Mouse (Mus musculus): ENCODE measurements around the gene Prkcb.
A peak's percentile ranks its signal among the peaks of the same experiment; 100 is the strongest.

Prkcb gene

GRCm38 (mm10) chr7:122289243-122290111 is 926 bp downstream of the Prkcb start:
- peak in 1 of 2 experiments; percentile 21 for DNase-seq (ENCODE audit: low spot score in 2 of 2)

DNA sequence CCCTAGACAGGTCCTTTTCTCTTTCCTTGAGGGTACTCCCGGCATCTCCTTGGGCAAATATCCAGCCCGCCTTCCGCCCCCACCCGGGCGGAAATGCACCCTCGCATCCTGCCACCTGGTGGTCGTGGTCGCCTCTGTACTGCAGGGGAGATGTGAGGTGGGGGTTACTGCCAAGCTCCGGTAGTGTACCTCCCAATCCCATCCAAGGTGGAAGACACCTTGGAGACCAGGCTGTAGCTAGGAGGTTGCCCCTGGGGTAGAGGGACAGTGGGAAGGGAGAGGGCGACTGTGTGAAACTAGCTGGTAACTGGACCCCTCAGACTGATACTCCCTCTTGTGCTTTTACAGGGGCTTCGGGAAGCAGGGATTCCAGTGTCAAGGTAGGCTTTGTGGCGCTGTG is 1.6 kb downstream of the Prkcb start:
- peak in 1 of 2 experiments; percentile 3 for DNase-seq (ENCODE audit: low spot score in 2 of 2)

DNA sequence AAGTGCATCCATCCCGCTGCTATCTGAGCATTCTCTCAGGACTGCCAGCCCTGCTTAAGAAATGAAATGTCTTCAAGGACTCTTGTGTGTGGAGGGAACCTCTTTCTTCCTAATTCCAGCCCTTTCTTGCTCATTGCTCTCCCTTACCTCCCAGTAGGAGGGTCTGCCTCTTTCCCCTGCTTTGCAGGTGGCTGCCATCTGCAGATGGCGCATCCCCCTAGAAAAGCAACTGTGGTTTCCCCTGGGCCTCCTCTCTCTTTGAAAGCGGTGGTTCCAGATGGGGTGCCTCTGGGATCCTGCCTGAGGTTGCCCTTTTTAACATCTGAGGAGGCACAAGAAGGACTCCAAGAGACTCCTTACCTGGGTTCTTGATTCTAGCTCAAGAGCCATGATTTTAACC is 2.2 kb downstream of the Prkcb start:
- DNase-seq (ENCODE audit: low spot score in 2 of 2): no peak

DNA sequence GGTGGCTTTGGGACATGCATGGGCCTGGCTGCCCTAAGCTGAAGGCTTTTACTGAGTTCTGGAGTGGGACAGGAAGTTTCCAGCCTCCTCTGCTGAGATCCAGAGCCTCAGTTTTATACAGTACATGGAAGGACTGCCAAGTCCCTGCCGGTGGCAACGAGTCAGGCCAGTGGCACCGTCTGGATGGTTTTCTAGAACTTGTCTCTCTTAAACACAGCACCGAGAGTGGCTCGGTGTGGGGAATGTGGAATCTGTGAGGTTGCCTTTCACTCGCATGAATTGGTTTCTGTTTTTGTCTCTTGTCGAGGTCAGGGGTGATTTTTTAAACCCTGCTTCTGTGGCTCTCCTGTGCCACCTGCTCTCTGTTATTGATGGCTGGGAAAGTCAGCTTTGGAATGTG is 3.6 kb downstream of the Prkcb start:
- no peak for DNase-seq (ENCODE audit: low spot score in 2 of 2)

- DNase-seq (ENCODE audit: low spot score in 2 of 2): no peak
Observed at GRCm38 (mm10) chr7:122294111-122294510, 5.6 kb downstream of the Prkcb start.

DNA sequence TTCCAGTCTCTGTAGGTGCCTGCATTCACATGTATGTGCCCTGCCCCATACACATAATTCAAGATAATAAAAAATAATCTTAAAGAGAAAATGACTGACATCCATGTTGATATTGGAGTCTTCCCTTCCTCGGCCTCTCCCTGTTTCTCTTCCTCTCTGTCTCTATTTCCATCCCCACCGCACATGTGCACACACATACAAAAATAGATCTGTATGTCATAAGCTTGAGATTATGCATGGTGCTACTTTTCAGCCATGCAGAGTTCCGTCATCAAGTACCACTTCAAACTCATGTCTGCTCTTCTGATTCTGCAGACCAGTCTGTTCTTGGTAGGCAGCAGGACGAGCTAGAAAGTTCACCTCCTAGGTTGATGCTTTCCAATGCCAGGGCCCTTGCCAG is 6.8 kb downstream of the Prkcb start:
- DNase-seq (ENCODE audit: low spot score in 2 of 2): no peak

- no peak for DNase-seq (ENCODE audit: low spot score in 2 of 2)
Observed at GRCm38 (mm10) chr7:122296331-122296730, 7.8 kb downstream of the Prkcb start.

DNA sequence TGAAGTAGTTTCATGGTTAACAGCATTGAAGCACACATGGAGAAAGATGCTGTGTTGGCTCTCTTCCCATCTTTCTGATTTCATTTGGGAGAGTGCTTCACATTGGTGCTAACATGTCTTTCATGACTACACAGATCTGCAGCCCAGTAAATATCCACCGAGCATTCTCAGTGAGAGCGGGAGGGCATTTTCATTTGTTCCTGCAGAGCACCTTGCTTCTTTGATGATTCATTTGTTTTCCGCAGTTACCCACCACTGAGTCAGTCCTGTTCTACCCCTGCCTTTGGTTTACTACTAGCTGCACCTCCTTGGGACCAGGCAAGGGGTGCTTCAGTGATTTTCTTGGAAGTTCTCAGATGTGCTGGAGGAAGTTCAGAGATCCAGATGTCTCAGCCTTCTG is 8.3 kb downstream of the Prkcb start:
- DNase-seq (ENCODE audit: low spot score in 2 of 2): no peak

- no peak for DNase-seq (ENCODE audit: low spot score in 2 of 2)
Observed at GRCm38 (mm10) chr7:122297627-122298026, 9.1 kb downstream of the Prkcb start.

- DNase-seq (ENCODE audit: low spot score in 2 of 2): no peak
Observed at GRCm38 (mm10) chr7:122298715-122299114, 10.2 kb downstream of the Prkcb start.

- no peak for DNase-seq (ENCODE audit: low spot score in 2 of 2)
Observed at GRCm38 (mm10) chr7:122300538-122300937, 12.0 kb downstream of the Prkcb start.

DNA sequence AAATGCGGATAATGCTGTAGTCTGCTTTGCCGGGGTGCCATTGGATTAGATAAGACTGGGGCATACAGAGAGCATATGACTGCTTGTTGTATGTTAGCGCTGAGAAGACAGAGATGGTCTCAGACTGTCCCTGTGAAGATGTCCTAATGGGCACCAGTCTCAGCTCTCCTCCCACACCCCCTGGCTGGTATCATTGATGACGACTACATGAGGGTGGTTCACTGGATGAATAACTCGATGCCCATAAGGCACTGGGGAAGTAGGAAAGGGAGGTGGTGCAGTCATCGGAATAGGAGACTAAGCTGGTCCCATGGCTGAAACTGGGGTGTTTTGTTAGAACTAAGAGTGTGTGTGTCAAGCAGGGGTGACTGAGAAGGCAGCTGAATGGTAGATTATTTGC is 14.0 kb downstream of the Prkcb start:
- DNase-seq (ENCODE audit: low spot score in 2 of 2): no peak

DNA sequence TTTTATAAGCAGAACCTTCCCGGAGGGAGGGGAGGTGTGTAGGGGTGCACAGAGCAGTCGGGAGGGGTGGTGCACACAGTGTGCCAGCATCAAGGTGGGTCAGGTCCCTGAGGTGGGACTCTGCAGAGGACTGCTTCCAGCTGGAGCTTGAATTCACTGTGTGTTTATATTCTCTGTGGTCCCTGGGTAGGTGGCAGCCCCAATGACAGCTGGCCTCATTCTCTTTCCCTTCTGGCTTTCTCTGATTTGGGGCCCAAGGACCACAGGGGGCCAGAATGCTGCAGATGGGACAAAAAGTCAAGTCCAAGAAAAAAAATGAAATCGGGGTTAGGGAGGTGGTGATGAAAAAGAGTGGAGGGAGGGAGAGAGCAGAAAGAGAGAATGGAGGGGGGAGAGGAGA is 15.4 kb downstream of the Prkcb start:
- no peak for DNase-seq (ENCODE audit: low spot score in 2 of 2)

DNA sequence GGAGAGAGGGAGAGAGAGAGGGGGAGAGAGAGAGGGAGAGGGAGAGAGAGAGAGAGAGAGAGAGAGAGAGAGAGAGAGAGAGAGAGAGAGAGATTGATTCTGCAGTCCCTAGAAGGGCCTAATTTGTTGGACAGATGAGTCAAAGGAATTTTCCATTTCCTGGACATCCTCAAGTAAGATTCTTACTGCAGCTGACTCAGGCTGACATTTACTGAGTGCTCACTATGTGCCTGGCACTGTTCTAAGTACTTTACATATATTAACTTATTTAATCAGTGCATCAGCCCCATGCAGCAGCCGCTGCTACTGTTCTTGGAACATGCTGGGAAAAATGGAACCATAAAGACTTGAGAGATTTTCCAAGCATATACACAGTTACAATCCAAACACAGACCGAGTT is 16.0 kb downstream of the Prkcb start:
- DNase-seq (ENCODE audit: low spot score in 2 of 2): no peak

DNA sequence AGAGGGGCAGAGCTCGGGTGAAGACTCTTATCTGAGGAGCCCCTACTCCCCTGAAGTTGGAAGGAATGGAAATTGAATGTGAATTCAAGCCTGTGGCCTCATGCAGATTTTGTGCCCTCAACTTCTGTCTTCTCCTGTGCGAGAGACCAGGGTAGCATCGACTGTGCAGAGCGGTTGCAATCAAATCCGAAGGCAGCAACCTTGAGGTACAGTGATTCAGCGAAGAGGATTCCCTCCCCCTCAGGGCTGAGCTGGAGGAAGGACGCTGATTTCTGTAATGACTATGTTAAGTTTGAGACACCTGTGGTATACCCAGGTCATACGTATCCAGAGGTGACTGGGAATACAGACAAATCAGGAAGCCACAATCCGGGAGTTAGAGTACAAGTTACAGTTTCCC is 18.7 kb downstream of the Prkcb start:
- DNase-seq (ENCODE audit: low spot score in 2 of 2): no peak

GRCm38 (mm10) chr7:122308661-122309060 is 20.1 kb downstream of the Prkcb start:
- DNase-seq (ENCODE audit: low spot score in 2 of 2): no peak

- DNase-seq (ENCODE audit: low spot score in 2 of 2): no peak
Observed at GRCm38 (mm10) chr7:122309909-122310725, 21.6 kb downstream of the Prkcb start.

- DNase-seq (ENCODE audit: low spot score in 2 of 2): no peak
Observed at GRCm38 (mm10) chr7:122310726-122311018, 22.1 kb downstream of the Prkcb start.

DNA sequence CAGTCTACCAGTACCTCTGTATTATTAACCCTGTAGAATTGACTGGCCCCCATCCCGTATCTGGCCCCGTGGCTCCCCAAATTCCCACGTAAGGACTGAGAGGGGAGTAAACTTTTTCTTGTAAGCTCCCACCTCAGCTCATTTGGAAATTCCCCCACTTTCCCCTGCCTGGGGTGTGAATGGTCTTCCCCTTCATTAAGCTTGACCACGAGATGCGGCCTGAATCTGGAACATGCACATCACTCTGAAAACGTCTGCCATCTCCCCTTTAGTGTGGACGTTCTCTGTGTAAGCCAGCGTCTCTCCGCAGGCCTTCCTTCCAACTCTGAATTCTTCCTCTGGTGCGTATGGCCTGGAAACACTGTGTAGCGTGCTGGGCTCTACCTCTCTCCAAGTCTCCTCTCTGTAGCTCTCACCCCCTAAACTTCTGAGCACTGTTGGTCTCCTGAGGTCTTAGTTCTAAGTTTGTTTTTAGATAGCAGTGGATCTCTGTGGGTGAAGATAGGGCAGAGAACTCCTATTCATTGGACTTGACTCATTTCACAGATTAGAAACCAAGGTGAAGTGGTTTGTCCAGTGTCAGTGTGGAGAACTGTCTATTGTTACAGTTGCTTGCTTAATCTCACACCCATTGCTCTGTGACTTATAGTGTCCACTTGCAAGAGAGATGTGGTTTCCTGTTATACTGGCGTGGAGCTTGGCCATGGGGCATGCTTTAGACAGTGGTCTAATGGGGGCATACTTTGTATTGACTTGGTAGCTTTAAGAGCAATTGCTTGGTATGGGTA is 25.3 kb downstream of the Prkcb start:
- no peak for DNase-seq (ENCODE audit: low spot score in 2 of 2)

GRCm38 (mm10) chr7:122315720-122316331 is 27.3 kb downstream of the Prkcb start:
- no peak for DNase-seq (ENCODE audit: low spot score in 2 of 2)

- DNase-seq (ENCODE audit: low spot score in 2 of 2): no peak
Observed at GRCm38 (mm10) chr7:122316681-122317080, 28.1 kb downstream of the Prkcb start.

GRCm38 (mm10) chr7:122317485-122317884 is 28.9 kb downstream of the Prkcb start:
- no peak for DNase-seq (ENCODE audit: low spot score in 2 of 2)

All from urinary bladder, adult 18-20 months (tissue).